Mouse (Mus musculus): ENCODE measurements around the gene Pafah1b3. TPM values are rescaled to one million over a fixed set of nuclear protein-coding genes. Genes with fewer than 3 reads are reported as not detected.

Gene Pafah1b3
- polyA plus RNA-seq, 1 experiment: 37.1 TPM

- TF ChIP-seq POLR2A (IDR thresholded peaks at IDR 0.05; ENCODE audit: control insufficient read depth, low read depth, low read length): no peak
- no peak for TF ChIP-seq CTCF (IDR thresholded peaks at IDR 0.05; ENCODE audit: control insufficient read depth, insufficient read depth, insufficient replicate concordance, low read depth, low read length)
- peaks cover 29% of the 10 kb centered on the region for H3K4me1 ChIP-seq (ENCODE audit: control insufficient read depth, insufficient read depth, low read length)
- no peaks in the 10 kb centered on the region for H3K36me3 ChIP-seq (ENCODE audit: control insufficient read depth, insufficient read depth, low read length)
- peak overlapping the region; percentile 81 for H3K27ac ChIP-seq (ENCODE audit: control insufficient read depth, insufficient read depth, low read depth, low read length)
- peak overlapping the region; percentile 93 for H3K4me3 ChIP-seq (ENCODE audit: control insufficient read depth, low read depth, low read length)
- H3K27me3 ChIP-seq (ENCODE audit: control insufficient read depth, insufficient read depth, low read length): no peaks in the 10 kb centered on the region
Measured at GRCm38 (mm10) chr7:25248846-25249313, 48.9 kb downstream of the Pafah1b3 start.

GRCm38 (mm10) chr7:25248018-25248647, 49.7 kb downstream of the Pafah1b3 start:
- H3K4me3 ChIP-seq (ENCODE audit: control insufficient read depth, low read depth, low read length): peak overlapping the region; percentile 93
- no peaks in the 10 kb centered on the region for H3K36me3 ChIP-seq (ENCODE audit: control insufficient read depth, insufficient read depth, low read length)
- peaks cover 29% of the 10 kb centered on the region for H3K4me1 ChIP-seq (ENCODE audit: control insufficient read depth, insufficient read depth, low read length)
- H3K27me3 ChIP-seq (ENCODE audit: control insufficient read depth, insufficient read depth, low read length): no peaks in the 10 kb centered on the region
- no peak for TF ChIP-seq POLR2A (IDR thresholded peaks at IDR 0.05; ENCODE audit: control insufficient read depth, low read depth, low read length)
- TF ChIP-seq CTCF (IDR thresholded peaks at IDR 0.05; ENCODE audit: control insufficient read depth, insufficient read depth, insufficient replicate concordance, low read depth, low read length): no peak
- H3K27ac ChIP-seq (ENCODE audit: control insufficient read depth, insufficient read depth, low read depth, low read length): peak overlapping the region; percentile 54

GRCm38 (mm10) chr7:25247498-25247897, 50.3 kb downstream of the Pafah1b3 start:
- H3K36me3 ChIP-seq (ENCODE audit: control insufficient read depth, insufficient read depth, low read length): no peaks in the 10 kb centered on the region
- peak overlapping the region; percentile 93 for H3K4me3 ChIP-seq (ENCODE audit: control insufficient read depth, low read depth, low read length)
- no peak for TF ChIP-seq POLR2A (IDR thresholded peaks at IDR 0.05; ENCODE audit: control insufficient read depth, low read depth, low read length)
- no peak for TF ChIP-seq CTCF (IDR thresholded peaks at IDR 0.05; ENCODE audit: control insufficient read depth, insufficient read depth, insufficient replicate concordance, low read depth, low read length)
- H3K27ac ChIP-seq (ENCODE audit: control insufficient read depth, insufficient read depth, low read depth, low read length): 0 out of 2 replicates have a peak overlapping the region, but pooled peaks have one; percentile 16
- H3K4me1 ChIP-seq (ENCODE audit: control insufficient read depth, insufficient read depth, low read length): peaks cover 29% of the 10 kb centered on the region
- H3K27me3 ChIP-seq (ENCODE audit: control insufficient read depth, insufficient read depth, low read length): no peaks in the 10 kb centered on the region

- Histone ChIP-seq H3K27me3 (ENCODE audit: control insufficient read depth, insufficient read depth, low read length) (no peaks in the 10 kb centered on the region), H3K4me1 (ENCODE audit: control insufficient read depth, insufficient read depth, low read length) (peaks cover 29% of the 10 kb centered on the region), H3K4me3 (ENCODE audit: control insufficient read depth, low read depth, low read length) (peak overlapping the region; percentile 52), H3K27ac (ENCODE audit: control insufficient read depth, insufficient read depth, low read depth, low read length) (no peak overlapping the region), H3K36me3 (ENCODE audit: control insufficient read depth, insufficient read depth, low read length) (no peaks in the 10 kb centered on the region)
- TF ChIP-seq POLR2A (IDR thresholded peaks at IDR 0.05; ENCODE audit: control insufficient read depth, low read depth, low read length): no peak
- TF ChIP-seq CTCF (IDR thresholded peaks at IDR 0.05; ENCODE audit: control insufficient read depth, insufficient read depth, insufficient replicate concordance, low read depth, low read length): no peak
Measured at GRCm38 (mm10) chr7:25246759-25247137, 51.0 kb downstream of the Pafah1b3 start.

- Histone ChIP-seq H3K36me3 (ENCODE audit: control insufficient read depth, insufficient read depth, low read length) (no peaks in the 10 kb centered on the region), H3K4me1 (ENCODE audit: control insufficient read depth, insufficient read depth, low read length) (peaks cover 26% of the 10 kb centered on the region), H3K27me3 (ENCODE audit: control insufficient read depth, insufficient read depth, low read length) (no peaks in the 10 kb centered on the region), H3K27ac (ENCODE audit: control insufficient read depth, insufficient read depth, low read depth, low read length) (no peak overlapping the region), H3K4me3 (ENCODE audit: control insufficient read depth, low read depth, low read length) (peak overlapping the region; percentile 52)
- TF ChIP-seq CTCF (IDR thresholded peaks at IDR 0.05; ENCODE audit: control insufficient read depth, insufficient read depth, insufficient replicate concordance, low read depth, low read length) (no peak), POLR2A (IDR thresholded peaks at IDR 0.05; ENCODE audit: control insufficient read depth, low read depth, low read length) (no peak)
Measured at GRCm38 (mm10) chr7:25246079-25246758, 51.6 kb downstream of the Pafah1b3 start.

Other genes with a start within 250 kb of the Pafah1b3 start
- gene Grik5, start 225.6 kb downstream of the Pafah1b3 start, polyA plus RNA-seq (2012; rRNA removed): 83.7 and 86.7 TPM in 2 replicates
- 267 and 276 TPM in 2 replicates for gene Zfp574, start 225.4 kb downstream of the Pafah1b3 start, polyA plus RNA-seq (2012; rRNA removed)
- 8.3 TPM in 2 replicates for gene Pou2f2, start 118.3 kb downstream of the Pafah1b3 start, polyA plus RNA-seq (2012; rRNA removed)
- gene Dedd2, start 77.4 kb downstream of the Pafah1b3 start, polyA plus RNA-seq (2012; rRNA removed): 26.0 and 27.1 TPM in 2 replicates
- 29.4 and 31.9 TPM in 2 replicates for gene Zfp526, start 76.6 kb downstream of the Pafah1b3 start, polyA plus RNA-seq (2012; rRNA removed)
- gene Gsk3a, start 60.1 kb downstream of the Pafah1b3 start, polyA plus RNA-seq (2012; rRNA removed): 91.9 and 94.8 TPM in 2 replicates
- 40.4 and 44.1 TPM in 2 replicates for gene Erf, start 47.2 kb downstream of the Pafah1b3 start, polyA plus RNA-seq (2012; rRNA removed)
- gene Cic, start 30.3 kb downstream of the Pafah1b3 start, polyA plus RNA-seq (2012; rRNA removed): 41.8 and 42.1 TPM in 2 replicates
- 83.0 and 90.6 TPM in 2 replicates for gene Prr19, start 3.4 kb upstream of the Pafah1b3 start, polyA plus RNA-seq (2012; rRNA removed)
- 1.3 TPM in 2 replicates for gene Tmem145, start 8.1 kb upstream of the Pafah1b3 start, polyA plus RNA-seq (2012; rRNA removed)
- gene Megf8, start 19.2 kb upstream of the Pafah1b3 start, polyA plus RNA-seq (2012; rRNA removed): 13.0 and 17.0 TPM in 2 replicates
- 0.26 TPM in 1 of 2 replicates, not detected in the other for gene Cnfn, start 71.7 kb upstream of the Pafah1b3 start, polyA plus RNA-seq (2012; rRNA removed)
- 250 and 254 TPM in 2 replicates for gene Lipe, start 100.7 kb upstream of the Pafah1b3 start, polyA plus RNA-seq (2012; rRNA removed)
- not detected in 2 replicates for gene Cxcl17, start 114.9 kb upstream of the Pafah1b3 start, polyA plus RNA-seq (2012; rRNA removed)
- gene Ceacam1, start 179.6 kb upstream of the Pafah1b3 start, polyA plus RNA-seq (2012; rRNA removed): 0.63 and 0.75 TPM in 2 replicates
- 32.3 and 35.1 TPM in 2 replicates for gene Ceacam2, start 241.9 kb upstream of the Pafah1b3 start, polyA plus RNA-seq (2012; rRNA removed)

Measured in testis, adult 2 months (tissue).